ENCODE assay signal across 8 mouse cellular contexts in the genomic region with DNA sequence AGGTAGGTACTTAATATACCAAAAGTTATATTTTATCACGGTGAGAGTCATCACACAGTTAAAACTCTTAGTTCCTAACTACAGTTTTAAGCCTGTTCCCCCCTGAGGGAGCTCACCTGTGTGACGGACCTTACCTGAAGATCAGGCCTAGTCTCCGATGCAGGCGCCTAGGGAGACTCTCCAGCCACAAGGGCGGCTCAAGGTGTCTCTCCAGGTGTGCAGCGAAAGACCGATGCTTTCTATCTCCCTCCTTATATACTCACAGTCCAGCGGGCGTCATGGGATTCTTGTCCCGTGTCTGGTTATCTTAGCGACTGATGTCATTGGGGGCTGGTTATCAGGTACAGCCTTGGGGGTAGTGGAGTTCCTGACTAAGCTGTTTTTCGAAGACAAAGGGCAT. TPM values are rescaled to one million over a fixed set of nuclear protein-coding genes. Genes with fewer than 3 reads are reported as not detected.
DNase-seq lines count a peak whose midpoint lies in the region; ATAC-seq lines count a peak whose summit lies in the region.

A gene (minus strand): TSS at position 232 of the 400 bp plus-strand sequence.

- peak within 1 kb of the TSS; percentile 55 for H3K9ac ChIP-seq in kidney, embryonic 15.5 days
- H3K9ac ChIP-seq in forebrain, embryonic 16.5 days (replicated peaks; ENCODE audit: low read depth, low read length) = peak within 1 kb of the TSS; percentile 56; the same call in 1 of the 2 replicates
- no peak within 1 kb of the TSS; the same call in 1 of the 2 replicates for H3K9ac ChIP-seq in hindbrain, embryonic 11.5 days (ENCODE audit: low read depth, low read length)
- peak within 1 kb of the TSS; percentile 63; the same call in 1 of the 2 replicates for H3K9ac ChIP-seq in liver, embryonic 11.5 days (ENCODE audit: low read depth, low read length)
- no peak within 1 kb of the TSS for H3K9ac ChIP-seq in stomach, embryonic 15.5 days

- H3K4me2 ChIP-seq in kidney, embryonic 15.5 days = peak within 1 kb of the TSS; percentile 55
- H3K4me2 ChIP-seq in forebrain, embryonic 16.5 days (ENCODE audit: low read length) = peak within 1 kb of the TSS; percentile 63
- peak within 1 kb of the TSS; percentile 39; the same call in 1 of the 2 replicates for H3K4me2 ChIP-seq in hindbrain, embryonic 11.5 days (replicated peaks; ENCODE audit: low read depth, low read length)
- H3K4me2 ChIP-seq in liver, embryonic 11.5 days = peak within 1 kb of the TSS; percentile 67
- peak within 1 kb of the TSS; percentile 47 for H3K4me2 ChIP-seq in stomach, embryonic 15.5 days

- 0 out of 2 replicates have a peak, but pooled peaks cover 6% of the 10 kb centered on the region for H3K36me3 ChIP-seq in kidney, embryonic 15.5 days
- no peaks in the 10 kb centered on the region; the same call in 1 of the 2 replicates for H3K36me3 ChIP-seq in forebrain, embryonic 16.5 days (ENCODE audit: control insufficient read depth, insufficient read depth)
- H3K36me3 ChIP-seq in hindbrain, embryonic 11.5 days (ENCODE audit: control insufficient read depth, insufficient read depth, low read length) = no peaks in the 10 kb centered on the region
- no peaks in the 10 kb centered on the region for H3K36me3 ChIP-seq in liver, embryonic 11.5 days (ENCODE audit: control insufficient read depth, insufficient read depth, low read length)
- H3K36me3 ChIP-seq in stomach, embryonic 15.5 days = no peaks in the 10 kb centered on the region

- DNase-seq in kidney, postnatal 25 days = no peak
- no peak for DNase-seq in adrenal gland, adult 2 months
- no peak for DNase-seq in hindbrain, embryonic 11.5 days (ENCODE audit: low spot score)
- DNase-seq in liver, embryonic 11.5 days (ENCODE audit: low spot score) = no peak
- DNase-seq in embryo, embryonic 10.5 days (ENCODE audit: low spot score) = no peak

- ATAC-seq in kidney, embryonic 15.5 days (replicated peaks; ENCODE audit: low FRiP score) = no peak
- no peak for ATAC-seq in forebrain, embryonic 16.5 days
- ATAC-seq in hindbrain, embryonic 11.5 days (ENCODE audit: low FRiP score) = no peak
- no peak for ATAC-seq in liver, embryonic 11.5 days (replicated peaks; ENCODE audit: low FRiP score)
- no peak for ATAC-seq in stomach, embryonic 15.5 days (ENCODE audit: insufficient read depth, low FRiP score, low read depth)

- H3K27ac ChIP-seq in kidney, embryonic 15.5 days = peak within 1 kb of the TSS; percentile 93
- H3K27ac ChIP-seq in forebrain, embryonic 16.5 days (ENCODE audit: low read length) = peak within 1 kb of the TSS; percentile 94
- H3K27ac ChIP-seq in hindbrain, embryonic 11.5 days (ENCODE audit: low read depth, low read length) = peak within 1 kb of the TSS; percentile 61
- peak within 1 kb of the TSS; percentile 79; the same call in 1 of the 2 replicates for H3K27ac ChIP-seq in liver, embryonic 11.5 days (ENCODE audit: low read depth, low read length)
- H3K27ac ChIP-seq in stomach, embryonic 15.5 days = peak within 1 kb of the TSS; percentile 91

- no peaks in the 10 kb centered on the region; the same call in 1 of the 2 replicates for H3K27me3 ChIP-seq in kidney, embryonic 15.5 days
- H3K27me3 ChIP-seq in forebrain, embryonic 16.5 days (replicated peaks; ENCODE audit: control insufficient read depth, insufficient read depth, low read length) = no peaks in the 10 kb centered on the region
- H3K27me3 ChIP-seq in hindbrain, embryonic 11.5 days (ENCODE audit: control insufficient read depth, insufficient read depth, low read length) = no peaks in the 10 kb centered on the region
- H3K27me3 ChIP-seq in liver, embryonic 11.5 days (replicated peaks; ENCODE audit: control insufficient read depth, insufficient read depth, low read length) = no peaks in the 10 kb centered on the region
- H3K27me3 ChIP-seq in stomach, embryonic 15.5 days (replicated peaks) = no peaks in the 10 kb centered on the region

- no peaks in the 10 kb centered on the region for H3K9me3 ChIP-seq in kidney, embryonic 15.5 days (replicated peaks)
- no peaks in the 10 kb centered on the region for H3K9me3 ChIP-seq in forebrain, embryonic 16.5 days (ENCODE audit: control insufficient read depth, low read length)
- H3K9me3 ChIP-seq in hindbrain, embryonic 11.5 days (ENCODE audit: control insufficient read depth, low read length) = no peaks in the 10 kb centered on the region
- no peaks in the 10 kb centered on the region for H3K9me3 ChIP-seq in liver, embryonic 11.5 days (ENCODE audit: control insufficient read depth, low read length)
- H3K9me3 ChIP-seq in stomach, embryonic 15.5 days = no peaks in the 10 kb centered on the region

- peak within 1 kb of the TSS; percentile 59 for H3K4me3 ChIP-seq in kidney, embryonic 15.5 days (replicated peaks)
- H3K4me3 ChIP-seq in forebrain, embryonic 16.5 days (replicated peaks; ENCODE audit: low read length) = peak within 1 kb of the TSS; percentile 52
- no peak within 1 kb of the TSS for H3K4me3 ChIP-seq in hindbrain, embryonic 11.5 days (ENCODE audit: low read depth, low read length)
- peak within 1 kb of the TSS; percentile 46; the same call in 1 of the 2 replicates for H3K4me3 ChIP-seq in liver, embryonic 11.5 days (ENCODE audit: low read depth, low read length)
- H3K4me3 ChIP-seq in stomach, embryonic 15.5 days (replicated peaks) = peak within 1 kb of the TSS; percentile 48

- H3K4me1 ChIP-seq in kidney, embryonic 15.5 days = peaks cover 5% of the 10 kb centered on the region; the same call in 1 of the 2 replicates
- peaks cover 8% of the 10 kb centered on the region for H3K4me1 ChIP-seq in forebrain, embryonic 16.5 days (replicated peaks; ENCODE audit: control insufficient read depth, insufficient read depth, low read length)
- H3K4me1 ChIP-seq in hindbrain, embryonic 11.5 days (replicated peaks; ENCODE audit: control insufficient read depth, insufficient read depth, low read length) = no peaks in the 10 kb centered on the region
- 0 out of 2 replicates have a peak, but pooled peaks cover 2% of the 10 kb centered on the region for H3K4me1 ChIP-seq in liver, embryonic 11.5 days (replicated peaks; ENCODE audit: control insufficient read depth, insufficient read depth, low read length)
- H3K4me1 ChIP-seq in stomach, embryonic 15.5 days = no peaks in the 10 kb centered on the region

- WGBS in kidney, embryonic 15.5 days = 87% methylated on average over 12 of the region's 12 CpGs
- WGBS in forebrain, embryonic 16.5 days = 87% methylated on average over 12 of the region's 12 CpGs
- WGBS in hindbrain, embryonic 11.5 days = 89% methylated on average over 12 of the region's 12 CpGs
- WGBS in liver, embryonic 11.5 days = 75% methylated on average over 12 of the region's 12 CpGs
- 84% methylated on average over 12 of the region's 12 CpGs for WGBS in stomach, embryonic 15.5 days

RNA-seq across cellular contexts. Expression of the gene that starts here (rescaled TPM):
- polyA plus RNA-seq in kidney, embryonic 15.5 days (2015; fragmentation: Nextera tagmentation; extraction: Ambion mirVana) = 557 and 568 TPM in 2 replicates
- total RNA-seq in adrenal gland, adult 2 months (2021) = 100 to 1,000 TPM; 323 to 342 TPM
- polyA plus RNA-seq in adrenal gland, adult 2 months (2012; rRNA removed) = 10.3 and 10.5 TPM in 2 replicates
- 581 and 603 TPM in 2 replicates for polyA plus RNA-seq in forebrain, embryonic 16.5 days (2015; fragmentation: Nextera tagmentation; extraction: Ambion mirVana)
- 635 and 657 TPM in 2 replicates for polyA plus RNA-seq in hindbrain, embryonic 11.5 days (2014; fragmentation: Nextera tagmentation; extraction: Ambion mirVana)
- 419 and 436 TPM in 2 replicates for polyA plus RNA-seq in liver, embryonic 11.5 days (2014; fragmentation: Nextera tagmentation; extraction: Ambion mirVana)
- polyA plus RNA-seq in stomach, embryonic 15.5 days (2015; fragmentation: Nextera tagmentation; extraction: Ambion mirVana) = 490 and 503 TPM in 2 replicates

Comparison
In these comparisons a context has a peak if more than half of its experiments do, and no peak if none do; other contexts are left out.
1. RNA of the gene that starts here (polyA plus RNA-seq): 635 to 657 TPM in hindbrain, embryonic 11.5 days, 581 to 603 TPM in forebrain, embryonic 16.5 days, 557 to 568 TPM in kidney, embryonic 15.5 days, 490 to 503 TPM in stomach, embryonic 15.5 days and 419 to 436 TPM in liver, embryonic 11.5 days; 10.3 to 10.5 TPM in adrenal gland, adult 2 months; every median in the first group is over 10 times any median in the second.
2. H3K9ac ChIP-seq: peak in kidney, embryonic 15.5 days (single experiment), forebrain, embryonic 16.5 days (single experiment) and liver, embryonic 11.5 days (single experiment); none in hindbrain, embryonic 11.5 days (single experiment) and stomach, embryonic 15.5 days (single experiment).
3. Peak in every context shown above with its lines, with median percentiles within 50 percentile points of each other: H3K27ac ChIP-seq and H3K4me2 ChIP-seq.